Mouse (Mus musculus): ENCODE results near the gene Arid2.
A peak's percentile ranks its signal among the peaks of the same experiment; 100 is the strongest.
"Not testable (repeated sequence)": the region's sequence is repeated elsewhere in the genome, so short reads cannot be mapped to it uniquely, and the experiment has no call there.

The Arid2 gene

DNA sequence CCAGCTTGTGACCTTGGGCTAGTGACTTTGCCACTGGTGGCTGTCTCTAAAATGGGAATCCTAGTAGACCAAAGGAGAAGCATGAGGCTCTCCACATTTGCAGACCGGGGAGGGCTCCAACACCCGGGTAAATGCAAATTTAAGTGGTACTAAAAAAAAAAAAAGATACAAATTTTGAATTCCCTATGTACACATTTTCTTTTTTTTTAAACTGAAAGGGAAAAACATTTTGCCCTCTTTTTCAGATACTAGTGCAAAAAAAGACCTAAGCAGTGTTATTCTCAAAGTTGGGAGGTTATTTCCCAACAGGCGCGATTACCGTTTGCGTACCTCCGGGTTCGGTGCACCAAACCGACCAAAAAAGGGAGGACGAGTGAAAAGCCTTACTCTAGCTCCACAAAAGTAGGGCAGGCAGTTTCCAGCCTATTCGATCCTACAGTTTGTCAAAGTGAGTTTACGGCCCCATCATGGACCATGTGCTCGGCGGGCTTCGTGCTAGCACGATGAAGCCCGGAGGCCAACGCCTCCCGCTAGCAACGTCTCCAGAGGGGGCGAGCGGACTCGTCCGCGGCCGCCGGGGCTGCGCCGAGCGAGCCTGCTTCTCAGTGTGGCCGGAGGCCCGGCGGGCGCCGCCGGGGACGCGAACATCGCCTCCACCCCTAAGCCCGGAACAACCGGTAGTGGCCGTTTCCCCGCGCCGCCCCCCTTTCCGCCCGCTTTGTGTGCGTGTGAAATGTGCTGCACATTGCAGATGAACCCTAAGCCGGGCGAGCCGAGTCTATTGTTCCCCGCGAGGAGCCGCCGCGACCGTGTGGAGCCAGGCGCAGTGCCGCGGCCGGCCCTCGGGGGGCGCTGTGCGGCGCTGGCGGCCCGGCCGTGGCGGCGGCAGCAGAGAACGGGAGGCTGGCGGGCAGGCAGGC lies 1.0 kb upstream of the Arid2 start:
- DNase-seq = peak; percentile 96 to 97

GRCm38 (mm10) chr15:96286935-96287292 lies 404 bp upstream of the Arid2 start:
- no peak for DNase-seq

DNA sequence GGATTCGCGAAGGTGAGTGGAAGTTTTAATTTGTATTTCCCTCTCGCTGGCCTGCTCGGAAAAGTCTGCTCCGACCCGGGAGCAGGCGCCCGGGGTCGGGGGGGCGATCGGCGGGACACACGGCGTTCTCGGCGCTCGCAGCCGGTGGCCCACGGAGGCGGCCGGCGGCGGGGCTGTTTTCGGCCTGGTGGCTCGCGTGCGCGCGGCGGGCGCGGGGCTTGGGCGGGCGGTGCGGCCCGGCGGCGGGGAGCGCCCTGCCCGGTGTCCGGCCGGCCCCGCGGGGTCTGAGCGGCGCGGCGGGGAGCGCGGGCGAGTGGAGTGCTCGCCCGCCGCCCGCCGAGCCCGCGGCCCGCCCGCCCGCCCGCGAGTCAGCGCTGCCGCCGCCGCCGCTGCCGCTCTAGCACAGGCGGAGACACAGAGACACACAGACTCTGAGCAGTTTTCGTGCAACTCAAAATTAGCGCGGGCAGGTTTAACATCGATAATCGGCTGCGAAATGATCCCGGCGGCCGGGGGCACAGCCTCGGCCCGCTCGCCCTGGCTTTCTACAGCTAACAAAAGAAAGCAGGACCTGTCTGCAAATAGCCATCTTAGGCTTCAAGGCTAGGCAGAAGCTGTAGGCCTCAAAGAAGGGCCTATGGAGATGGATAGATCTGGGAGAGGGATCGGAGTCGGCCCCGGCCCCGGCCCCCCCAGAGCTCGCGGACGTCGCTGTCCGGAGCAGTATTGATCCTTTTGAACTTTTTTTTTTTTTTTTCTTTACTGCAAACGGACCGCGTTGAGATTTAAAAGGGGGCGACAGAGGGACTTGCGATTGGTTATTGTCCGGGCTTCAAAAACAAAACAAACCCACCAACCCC lies 888 bp downstream of the Arid2 start:
- DNase-seq = peak; percentile 33 to 49

- DNase-seq = no peak
Measured at GRCm38 (mm10) chr15:96288836-96289390, 1.6 kb downstream of the Arid2 start.

- no peak for DNase-seq
Measured at GRCm38 (mm10) chr15:96290001-96290400, 2.7 kb downstream of the Arid2 start.

GRCm38 (mm10) chr15:96293444-96293843 lies 6.1 kb downstream of the Arid2 start:
- no peak for DNase-seq

DNA sequence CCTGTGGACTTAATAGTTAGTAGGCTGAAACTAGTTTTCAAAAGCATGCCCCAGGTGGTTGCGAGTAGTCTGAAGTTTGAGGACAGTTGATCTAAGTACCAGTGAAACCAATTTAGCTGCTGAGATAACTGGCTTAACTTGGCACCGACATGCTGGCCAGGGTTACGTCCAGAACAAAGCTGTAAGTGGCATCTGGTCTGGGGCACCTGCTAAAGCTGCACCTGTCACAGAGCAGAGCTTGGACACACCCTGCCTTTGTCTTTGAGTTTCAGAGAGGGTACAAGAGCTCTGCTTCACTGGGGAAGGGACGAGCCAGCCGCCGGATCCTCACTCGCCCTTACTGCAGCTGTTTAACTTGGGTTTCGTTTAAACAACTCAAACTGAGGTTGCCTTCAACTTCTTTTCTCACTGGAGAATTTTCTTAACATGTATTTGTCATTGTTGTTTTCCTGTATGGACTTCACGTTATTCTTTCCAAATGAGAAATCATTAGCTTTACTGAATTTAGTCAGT lies 9.8 kb downstream of the Arid2 start:
- peak in 1 of 2 experiments; percentile 15 for DNase-seq

DNA sequence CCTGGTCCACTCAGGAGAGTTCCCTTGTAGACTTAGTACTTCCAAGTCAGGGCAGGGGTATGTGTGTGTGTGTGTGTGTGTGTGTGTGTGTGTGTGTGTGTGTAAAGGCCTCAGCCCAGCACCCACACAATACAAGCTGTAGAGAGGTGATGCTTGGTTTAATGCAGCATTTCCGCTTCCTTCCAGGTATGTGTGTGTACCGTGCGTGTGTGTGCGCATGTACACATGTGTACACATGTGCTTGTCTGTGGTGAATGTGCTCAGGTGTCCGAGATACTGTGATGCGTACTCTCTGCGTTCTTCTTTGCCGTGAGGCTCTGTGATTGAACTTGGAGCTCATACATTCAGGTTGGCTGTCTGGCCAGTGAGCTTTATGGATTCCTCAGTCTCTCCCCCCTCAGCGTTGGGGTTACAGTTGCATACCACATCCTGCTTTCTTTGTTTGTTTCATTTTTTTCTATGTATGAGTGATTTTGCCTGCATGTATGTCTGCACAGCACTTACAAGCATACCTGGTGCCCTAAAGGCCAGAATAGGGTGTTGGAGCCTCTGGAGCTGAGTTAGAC lies 10.4 kb downstream of the Arid2 start:
- no peak for DNase-seq

- DNase-seq = no peak
Measured at GRCm38 (mm10) chr15:96309310-96309709, 22.0 kb downstream of the Arid2 start.

DNA sequence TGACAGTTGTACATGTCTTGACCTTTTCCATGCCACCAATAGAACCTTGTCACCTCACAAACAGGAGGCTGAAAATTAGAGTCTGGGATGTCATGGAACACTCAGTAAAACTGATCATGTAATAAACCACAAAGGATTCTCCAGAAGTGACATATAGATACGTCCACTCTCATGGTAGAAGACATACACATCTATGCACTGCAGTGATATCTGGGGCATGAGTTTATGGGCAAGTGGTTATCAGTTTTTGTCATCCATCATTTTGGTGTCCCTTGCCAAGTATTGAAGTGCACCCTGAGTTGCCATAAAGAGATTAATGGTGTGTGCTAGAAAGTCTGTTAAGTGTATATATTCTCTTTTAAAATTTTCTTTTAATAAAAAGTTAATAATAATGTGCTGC lies 25.6 kb downstream of the Arid2 start:
- no peak for DNase-seq

DNA sequence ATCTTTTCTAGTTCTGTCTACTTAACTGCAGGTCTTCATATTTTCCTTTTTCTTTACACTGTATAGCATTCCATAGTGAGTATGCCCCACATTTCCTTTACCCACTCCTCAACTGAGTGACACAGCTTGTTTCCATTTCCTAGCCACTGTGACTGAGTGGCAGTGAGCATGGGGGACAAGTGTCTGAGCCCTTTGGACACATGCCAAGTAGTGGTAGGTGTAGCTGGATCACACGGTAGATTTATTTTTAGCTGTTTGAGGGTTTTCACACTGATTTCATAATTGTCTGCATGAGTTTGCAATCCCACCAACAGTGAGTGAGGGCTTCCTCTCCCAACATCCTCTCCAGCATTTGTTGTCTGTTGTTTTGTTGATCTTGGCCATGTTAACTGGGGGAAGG lies 28.3 kb downstream of the Arid2 start:
- peak; percentile 28 to 65 for DNase-seq

GRCm38 (mm10) chr15:96319335-96319734 lies 32.0 kb downstream of the Arid2 start:
- DNase-seq = no peak

DNA sequence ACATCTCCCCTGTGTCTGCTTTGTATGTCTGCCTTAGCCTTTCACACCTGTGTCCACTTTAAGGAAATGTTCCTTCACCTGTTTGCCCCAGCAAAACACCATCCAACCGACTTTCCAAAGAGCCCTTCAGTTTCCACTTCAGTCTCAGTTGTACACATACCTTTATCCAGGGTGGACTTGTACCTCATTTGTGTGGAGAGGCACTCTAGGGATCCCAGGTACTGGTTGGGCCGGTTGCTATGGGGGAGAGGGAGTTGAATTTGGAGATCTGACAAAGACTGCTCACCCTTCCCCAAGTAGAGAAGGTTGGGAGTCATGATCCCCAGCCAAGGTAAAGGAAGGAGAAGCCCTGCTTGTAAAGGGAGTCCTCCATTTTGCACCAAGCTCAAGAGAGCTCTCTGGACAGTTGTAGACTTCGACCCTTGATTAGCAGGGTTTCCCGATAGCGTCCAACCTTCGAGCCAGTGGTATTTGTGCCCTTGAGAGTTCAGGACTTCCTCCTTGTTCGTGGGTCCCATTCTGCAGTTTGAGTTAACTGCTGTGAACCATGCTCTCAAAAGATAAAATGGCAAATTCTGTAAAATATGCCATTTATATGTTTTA lies 38.5 kb downstream of the Arid2 start:
- DNase-seq = peak; percentile 84 to 92

GRCm38 (mm10) chr15:96328722-96329121 lies 41.4 kb downstream of the Arid2 start:
- not testable (repeated sequence) for DNase-seq

- DNase-seq = no peak
Measured at GRCm38 (mm10) chr15:96330536-96330935, 43.2 kb downstream of the Arid2 start.

- DNase-seq = no peak
Measured at GRCm38 (mm10) chr15:96332468-96333213, 45.3 kb downstream of the Arid2 start.

DNA sequence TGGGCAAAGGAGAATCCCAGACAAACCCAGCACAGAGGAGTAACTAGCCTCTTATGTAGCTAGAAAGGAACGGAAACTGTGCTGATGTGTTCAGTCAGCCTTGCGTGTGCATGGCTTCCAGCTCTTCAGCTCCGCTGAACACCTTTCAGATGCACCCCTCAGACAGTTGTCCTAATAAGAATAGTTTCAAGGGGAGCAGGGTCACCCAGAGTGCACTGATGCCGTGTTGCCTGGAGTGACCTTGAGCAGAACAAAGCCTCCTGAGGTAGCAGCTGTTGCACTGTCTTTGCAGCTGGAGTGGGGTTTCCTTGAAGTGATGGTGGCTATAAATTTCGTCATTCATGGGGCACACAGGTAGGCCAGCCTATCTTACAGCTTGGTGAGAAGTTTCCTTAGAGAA lies 46.0 kb downstream of the Arid2 start:
- no peak for DNase-seq

DNA sequence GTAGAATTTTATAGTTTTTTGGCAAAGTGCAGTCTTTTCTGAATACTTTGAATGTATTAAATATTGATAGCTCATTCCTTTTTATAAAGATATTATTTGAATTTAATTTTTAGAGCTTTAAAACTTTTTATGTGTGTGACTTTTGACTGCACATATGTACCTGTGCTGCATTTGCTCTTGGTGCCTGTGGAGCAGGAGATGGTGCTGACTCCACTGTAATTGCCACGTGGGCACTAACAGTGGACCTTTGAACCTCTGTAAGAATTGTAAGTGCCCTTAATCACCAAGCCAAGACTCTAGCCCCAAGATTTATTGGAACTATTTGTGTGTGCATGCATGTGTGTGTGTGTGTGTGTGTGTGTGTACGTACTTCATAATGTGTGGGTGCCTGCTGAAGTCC lies 53.6 kb downstream of the Arid2 start:
- DNase-seq = no peak

GRCm38 (mm10) chr15:96342097-96342496 lies 54.8 kb downstream of the Arid2 start:
- DNase-seq = no peak

- DNase-seq = no peak
Measured at GRCm38 (mm10) chr15:96342871-96343270, 55.6 kb downstream of the Arid2 start.

DNA sequence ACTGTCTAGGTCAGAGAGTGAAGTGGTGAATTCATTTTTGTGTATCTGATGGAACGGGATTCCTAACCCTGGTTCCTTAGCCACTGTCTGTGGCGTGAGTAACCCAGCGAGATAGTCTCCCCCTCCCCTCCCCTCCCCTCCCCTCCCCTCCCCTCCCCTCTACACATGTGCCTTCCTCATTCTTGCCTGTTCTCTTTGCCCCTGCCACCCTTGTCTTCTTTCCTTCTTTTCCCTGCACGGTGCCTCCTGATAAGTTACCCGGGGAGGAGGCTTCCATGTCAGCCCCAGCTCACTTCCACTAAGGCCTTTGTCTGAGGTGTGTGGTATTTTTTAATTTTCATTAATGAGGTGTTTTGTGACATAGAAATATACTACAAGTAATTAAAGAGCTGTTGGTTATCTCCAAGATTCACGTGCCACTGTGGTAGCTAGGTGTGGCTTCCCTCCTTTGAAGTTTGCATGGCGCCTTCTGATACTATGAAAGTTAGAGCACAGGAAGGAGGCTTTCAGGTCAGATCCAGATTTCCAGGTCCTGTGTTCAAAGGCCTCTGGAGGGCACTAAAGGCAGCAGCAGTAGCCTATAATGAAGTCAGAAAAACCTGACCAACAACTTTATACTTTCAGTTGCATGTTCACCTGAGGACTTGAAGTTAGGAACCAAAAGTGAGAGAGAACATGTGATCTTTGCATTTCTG lies 57.4 kb downstream of the Arid2 start:
- DNase-seq = peak in 1 of 2 experiments; percentile 39
